Mouse (Mus musculus) urinary bladder, adult 18-20 months (tissue): ENCODE data around the gene Esrra.

Source experiments
- DNase-seq, 2 experiments: peaks; one replicate each; pipeline ENCODE4 v3.0.0; 2022; ENCODE audit warnings: low spot score in 2 of 2, mixed read lengths in 2 of 2

Esrra gene

DNA sequence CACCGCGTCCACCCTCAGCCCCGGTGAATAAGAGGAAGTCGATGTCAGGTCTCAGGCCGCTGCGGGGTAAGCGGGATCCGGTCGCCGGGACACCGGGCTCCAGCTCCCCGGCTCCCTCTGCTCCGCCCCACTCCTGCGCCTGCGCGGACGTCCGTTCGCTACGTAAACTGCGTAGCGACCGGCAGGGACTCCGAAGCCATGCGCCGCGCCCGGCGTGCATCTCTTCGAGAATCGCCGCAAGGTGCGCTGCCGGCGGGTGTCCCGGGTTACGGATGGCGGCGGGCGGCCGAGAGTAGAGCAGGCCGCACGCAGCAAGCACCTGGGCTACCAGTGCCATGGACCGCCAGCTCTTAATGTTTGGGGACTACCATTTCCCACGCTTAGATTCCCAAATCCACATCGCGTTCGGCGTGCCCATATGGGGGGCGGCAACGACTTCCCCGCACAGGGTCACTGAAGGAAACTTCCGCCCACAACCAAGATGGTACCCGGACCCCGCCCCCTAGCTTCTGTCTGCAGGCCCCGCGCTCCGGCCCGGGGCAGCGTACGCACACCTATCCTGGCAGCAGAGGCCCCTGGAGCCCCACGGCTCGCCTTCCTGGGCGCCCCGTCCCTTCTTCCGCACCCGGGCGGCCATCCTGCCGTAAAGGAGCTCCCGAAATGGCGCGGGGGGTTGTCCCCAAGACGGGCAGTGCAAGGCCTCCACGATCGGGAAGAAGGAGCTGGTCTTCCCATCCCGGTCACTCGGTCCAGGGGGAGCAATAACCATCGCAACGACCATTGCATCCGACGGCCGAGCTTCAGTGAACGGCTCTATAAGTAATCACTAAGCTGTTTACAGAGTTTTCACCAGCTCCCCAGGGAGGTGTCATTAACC lies 20.0 kb upstream of the Esrra start, which contains the start of gene Bad:
Bad (plus strand) TSS at position 490 of the 877 bp plus-strand sequence.
- peak; percentile 90 to 97 for DNase-seq

DNA sequence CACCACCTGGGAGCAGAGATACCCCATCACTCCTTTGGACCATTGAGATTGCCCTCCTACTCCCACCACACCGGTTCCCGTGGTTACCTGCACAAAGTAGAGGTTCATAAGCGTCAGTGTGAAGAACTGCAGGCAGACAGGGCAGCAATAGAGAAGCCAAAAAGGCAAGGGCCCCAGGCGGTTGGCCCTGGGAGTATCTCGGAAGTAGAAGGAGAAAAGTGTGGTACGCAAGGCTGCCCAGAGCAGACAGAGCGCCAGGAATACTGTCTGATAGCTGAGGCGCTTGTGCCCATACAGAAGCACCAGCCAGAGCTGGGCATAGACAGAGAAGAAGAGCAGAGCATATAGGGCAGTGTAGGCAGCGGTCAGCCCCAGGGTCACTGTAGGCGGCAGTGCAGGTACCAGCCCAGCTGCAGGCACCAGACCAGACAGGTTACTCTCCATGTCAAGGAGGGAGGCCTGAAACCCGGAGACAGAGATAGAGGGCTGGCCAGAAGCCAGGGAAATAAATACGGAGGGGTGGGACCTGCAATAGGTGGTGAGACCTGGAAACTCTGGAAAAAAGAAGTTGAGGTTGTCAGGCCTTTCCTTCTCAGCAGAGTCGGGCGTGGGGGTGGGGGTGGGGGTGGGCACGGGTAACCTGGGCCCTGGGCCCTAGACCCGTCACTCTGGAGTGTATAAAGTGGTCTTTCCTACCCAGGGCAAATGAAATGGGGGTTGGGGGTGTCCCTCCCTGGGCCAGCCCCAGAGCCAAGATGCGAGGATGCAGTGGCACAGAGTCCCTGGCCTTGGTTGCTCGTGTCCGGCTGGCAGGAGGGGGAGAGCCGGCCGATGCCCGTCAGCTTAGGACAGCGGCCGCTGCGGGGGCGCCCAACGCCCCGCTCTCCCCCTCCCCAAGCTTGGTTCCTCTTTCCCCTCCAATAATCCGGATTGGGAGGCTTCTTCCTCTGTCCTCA lies 19.1 kb upstream of the Esrra start:
- DNase-seq: no peak

DNA sequence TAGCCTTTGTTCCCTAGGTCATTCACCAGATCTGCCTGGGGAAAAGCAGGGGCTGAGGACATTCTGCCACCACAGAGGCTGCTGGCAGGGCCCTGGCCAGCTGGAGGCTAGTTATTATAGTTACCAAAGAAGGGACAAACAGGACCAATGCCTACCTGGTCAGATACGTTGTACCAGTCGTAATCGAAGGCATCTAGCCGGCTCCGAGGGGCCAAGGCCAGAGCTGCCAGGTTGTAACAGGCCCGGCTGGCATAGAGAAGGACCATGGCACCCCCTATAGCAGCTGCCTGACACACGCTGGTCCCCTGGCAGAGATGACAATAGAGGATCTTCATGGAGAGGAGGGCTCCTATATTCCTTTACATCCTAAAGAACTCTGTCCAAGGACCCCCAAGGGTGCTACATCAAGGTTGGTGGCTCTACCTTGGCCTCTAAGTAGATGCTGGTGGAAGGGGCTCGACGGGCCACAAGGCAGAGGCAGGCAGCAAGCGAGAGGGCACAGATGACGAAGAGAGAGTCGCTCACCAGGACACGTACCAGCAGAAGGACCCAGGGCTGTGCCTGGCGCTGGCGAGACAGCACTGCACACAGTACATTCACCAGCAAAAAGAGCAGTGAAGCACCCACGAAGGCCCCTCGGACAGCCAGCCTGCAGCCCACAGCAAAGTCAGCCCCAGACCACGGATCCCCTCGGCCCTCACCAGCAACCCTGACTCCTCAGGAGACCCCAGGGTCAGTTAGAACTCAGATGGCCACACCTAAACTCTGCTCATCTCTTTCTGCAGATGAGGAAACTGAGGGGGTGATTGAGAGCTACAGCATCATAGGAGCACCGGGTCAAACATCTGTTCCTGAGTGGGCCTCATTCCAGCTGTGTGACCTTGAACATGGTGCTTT lies 17.7 kb upstream of the Esrra start:
- no peak for DNase-seq

DNA sequence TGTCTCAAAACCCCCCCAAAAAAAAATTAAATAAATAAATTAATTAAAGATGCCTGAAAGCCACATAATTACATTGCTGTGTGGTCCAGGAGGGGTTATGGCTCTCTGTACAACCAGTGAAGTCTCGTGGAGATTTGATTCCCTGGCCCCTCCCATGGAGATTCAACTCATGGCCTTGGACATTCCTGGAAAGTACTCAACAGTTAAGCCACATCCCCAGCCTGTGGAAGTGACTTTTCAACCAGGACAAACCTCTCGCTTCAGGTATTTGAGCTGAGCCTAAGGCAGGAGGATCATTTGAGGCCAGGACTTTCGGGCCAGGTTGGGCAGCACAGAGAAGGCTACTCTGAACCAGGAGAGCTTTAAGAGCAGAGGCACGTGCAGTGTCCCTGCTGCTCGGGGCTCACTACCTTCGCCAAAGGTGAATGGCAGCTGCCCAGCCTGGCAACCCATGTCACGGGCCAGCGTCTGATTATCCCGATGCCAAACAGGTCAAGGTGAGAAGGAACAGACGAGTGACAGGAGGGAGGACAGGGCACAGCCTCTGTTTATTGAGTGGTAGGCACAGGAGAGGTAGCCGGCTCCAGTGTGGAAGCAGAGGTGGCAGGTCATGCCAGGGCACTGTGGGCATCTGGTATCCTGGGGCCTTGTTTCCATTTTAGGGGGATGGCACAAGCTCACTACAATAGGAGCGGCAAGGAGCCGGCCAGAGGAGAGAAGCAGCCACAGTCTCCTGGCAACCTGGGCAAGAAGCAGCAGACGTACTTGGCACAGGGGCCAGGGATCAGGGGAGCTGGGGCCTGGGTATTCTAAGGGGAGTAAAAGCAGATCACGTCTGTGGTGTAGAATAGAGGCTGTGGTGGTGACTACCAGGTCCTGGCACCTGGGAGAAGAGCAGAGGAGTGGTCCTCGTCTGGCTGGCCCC lies 16.2 kb upstream of the Esrra start:
- DNase-seq: no peak

DNA sequence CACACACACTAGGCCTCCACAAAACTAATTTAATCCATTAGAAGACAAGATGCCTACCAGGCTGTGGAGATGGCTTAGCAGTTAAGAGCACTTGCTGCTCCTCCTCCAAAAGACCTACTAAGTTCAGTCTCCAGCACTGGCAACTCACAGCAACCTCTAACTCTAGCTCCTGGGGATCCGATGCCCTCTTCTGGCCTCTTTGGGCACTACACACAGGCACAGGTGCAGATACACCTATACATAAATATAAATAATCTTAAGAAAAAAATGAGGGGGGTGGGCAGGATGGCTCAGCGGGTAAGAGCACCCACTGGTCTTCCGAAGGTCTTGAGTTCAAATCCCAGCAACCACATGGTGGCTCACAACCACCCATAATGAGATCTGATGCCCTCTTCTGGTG lies 14.7 kb upstream of the Esrra start:
- DNase-seq: no peak

DNA sequence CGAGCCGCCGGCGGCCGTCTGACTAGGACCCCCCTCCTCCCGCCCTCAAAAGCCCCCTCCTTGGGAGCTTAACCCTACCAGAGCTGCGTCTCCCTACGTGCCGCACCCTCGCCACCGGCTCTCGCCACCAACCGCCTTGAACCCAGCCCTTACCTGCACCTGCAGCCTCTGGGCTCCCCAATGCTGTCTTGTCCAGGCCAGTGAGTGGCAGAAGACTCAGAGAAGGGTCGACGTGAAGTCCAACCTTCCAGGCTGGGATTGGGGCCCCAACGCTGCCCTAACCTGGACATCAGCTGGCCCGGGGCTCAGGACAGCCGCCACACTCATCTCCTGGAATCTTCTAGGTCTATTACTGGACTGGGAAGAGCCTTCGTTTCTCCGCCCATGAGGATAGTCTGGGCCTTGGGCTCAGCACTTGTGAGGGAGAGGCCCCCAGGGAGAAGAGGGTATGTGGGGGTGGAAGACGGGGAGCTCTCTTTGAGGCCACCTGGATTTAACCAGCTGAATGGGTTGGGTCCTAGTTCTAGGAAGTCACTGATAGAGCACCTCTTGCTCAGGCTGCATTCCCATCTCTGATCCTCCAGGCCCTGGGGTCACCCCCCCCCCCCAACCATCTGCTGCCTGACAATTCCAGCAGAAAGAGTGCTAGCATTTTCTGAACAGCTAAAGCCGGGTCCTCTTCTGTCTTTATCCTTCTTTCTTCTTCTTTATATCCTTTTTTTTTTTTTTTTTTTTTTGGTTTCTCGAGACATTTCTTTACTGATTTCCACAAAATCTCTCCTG lies 12.8 kb upstream of the Esrra start, which contains the start of gene Kcnk4:
Kcnk4 (minus strand) TSS at position 321 of the 783 bp plus-strand sequence.
- no peak for DNase-seq

DNA sequence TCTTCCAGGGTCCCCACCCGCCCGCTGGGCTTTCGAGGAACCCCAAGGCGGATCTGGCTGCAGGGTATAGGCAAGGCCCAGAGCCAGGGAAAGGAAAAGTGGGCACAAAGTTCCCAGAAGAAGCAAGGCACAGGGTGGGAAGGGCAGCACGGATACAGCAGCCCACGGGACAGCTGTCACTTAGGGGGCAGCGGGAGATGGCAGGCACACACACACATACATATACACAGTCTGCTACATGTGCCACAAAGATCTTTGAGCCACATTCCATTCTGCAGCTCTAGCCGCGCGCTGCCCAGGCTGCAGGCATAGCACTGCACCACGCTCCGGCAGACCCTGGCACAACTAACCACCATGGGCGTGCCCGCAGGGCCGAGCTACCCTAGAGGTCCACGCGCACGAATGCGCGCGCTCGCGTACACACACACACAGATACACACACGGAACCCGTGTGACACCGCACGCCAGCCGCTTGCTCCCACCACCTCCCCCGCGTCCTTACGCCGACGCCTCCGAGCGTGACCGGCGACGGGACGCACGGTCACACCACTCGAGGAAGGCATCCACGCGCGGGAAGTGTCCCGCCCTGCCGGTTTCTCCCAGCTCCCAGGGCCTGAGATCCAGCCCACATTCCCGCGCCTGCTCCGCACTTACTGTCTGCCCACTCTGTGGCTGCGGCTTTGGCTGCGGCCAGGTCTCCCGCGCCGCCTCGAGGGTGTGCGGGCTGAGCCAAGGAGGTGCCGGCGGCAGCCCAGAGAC lies 12.0 kb upstream of the Esrra start:
- peak in 1 of 2 experiments; percentile 44 for DNase-seq

DNA sequence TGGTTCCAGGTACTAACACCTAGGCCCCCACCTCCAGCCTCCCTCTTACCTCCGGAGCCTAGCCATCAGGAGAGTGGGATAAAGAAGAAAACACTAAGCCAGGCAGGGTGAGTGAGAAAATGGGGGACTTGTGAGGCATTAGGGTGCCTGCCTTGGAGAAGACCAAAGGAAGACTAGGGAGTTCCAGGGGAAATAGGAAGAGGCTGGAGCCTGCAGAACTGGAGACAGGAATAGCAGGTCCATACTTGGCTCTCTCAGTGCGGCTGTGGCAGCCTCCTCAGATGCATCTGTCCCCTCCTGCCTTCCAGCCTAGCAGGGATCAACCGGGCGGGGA lies 11.5 kb upstream of the Esrra start:
- no peak for DNase-seq

DNA sequence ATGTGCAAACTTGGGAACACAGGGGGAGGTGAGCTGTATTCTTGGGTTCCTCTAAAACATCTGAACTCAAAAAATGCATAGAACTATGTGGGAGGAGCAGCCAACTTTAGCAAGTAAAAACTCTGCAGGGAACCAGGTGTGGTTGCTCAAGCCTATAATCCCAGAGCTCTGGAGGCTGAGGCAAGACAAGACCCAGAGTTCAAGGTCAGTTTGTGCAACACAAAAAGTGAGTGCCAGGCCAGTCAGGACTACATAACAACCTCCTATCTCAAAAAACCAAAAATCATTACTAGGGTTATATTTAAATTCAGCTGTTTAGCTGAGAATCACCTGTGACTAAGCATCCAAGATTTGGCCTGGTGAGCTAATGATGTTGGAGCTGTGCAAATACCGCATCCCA lies 10.4 kb upstream of the Esrra start:
- no peak for DNase-seq

DNA sequence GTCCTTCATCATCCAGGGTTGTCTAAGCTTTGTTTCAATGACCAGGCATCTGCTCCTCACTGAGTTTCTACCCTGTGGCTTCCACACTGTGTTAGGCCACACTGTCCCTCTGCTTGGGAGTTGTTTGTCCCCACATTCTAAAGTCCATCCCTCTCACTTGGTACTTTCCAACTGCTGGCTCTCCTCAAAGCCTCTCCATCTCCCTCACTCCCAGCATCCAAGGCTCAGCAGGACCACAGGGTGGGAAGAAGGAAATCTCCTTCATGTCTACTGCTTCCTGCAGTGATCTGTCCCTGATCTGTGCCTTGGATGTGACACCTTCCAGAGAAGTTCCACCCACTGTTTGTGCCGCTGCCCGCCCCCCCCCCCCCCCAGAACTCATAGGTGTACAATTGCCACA lies 9.4 kb upstream of the Esrra start:
- DNase-seq: no peak

DNA sequence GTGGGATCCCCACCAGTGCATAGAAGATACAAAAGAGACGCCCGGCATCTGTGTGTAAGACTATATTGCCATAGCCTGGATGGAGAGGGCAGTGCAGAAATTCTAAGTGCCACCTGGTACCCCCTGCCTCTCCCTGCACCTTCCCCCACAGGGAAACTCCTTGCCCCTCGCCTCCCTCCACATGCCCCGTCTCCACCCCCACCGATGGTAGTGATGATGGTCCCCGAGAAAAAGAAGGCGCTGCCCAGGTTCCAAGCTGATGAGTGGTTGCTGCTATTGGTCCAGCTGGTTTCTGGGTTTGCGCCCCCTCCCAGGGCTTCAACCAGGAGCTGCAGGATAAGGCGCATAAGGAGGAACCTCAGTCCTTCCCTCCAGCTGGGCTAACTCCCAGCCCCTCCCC lies 6.5 kb upstream of the Esrra start:
- DNase-seq: no peak

DNA sequence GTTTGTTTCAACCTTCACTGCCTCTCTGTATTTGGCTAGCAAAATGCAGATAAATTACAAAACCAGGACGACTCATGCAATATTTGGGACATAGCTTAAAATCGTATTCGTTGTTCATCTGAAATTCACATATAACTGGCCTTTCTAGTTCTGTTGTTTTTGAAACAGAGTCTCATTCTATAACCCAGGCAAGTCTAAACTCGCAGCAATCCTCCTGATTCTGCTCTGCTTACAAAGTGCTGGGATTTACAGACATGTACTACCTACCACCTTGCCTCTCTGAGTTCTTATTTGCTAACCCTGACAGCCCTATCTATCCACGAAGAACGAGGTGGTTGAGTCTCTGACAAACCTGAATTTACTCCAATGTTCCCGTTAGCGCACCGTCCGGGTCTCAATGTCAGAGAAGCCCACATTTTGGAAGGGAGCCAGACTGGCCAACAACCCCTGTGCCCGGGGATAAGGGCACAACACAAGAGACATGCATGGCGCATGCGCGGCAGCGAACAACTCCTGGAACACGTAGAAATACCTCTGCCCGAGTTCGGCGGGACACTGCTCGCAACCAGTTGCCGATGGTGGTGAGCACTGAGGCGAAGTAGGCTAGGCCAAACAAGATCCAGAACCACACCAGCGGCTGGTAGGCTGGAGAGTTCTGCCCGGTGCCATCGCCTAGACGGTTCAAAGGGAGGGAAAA lies 5.1 kb upstream of the Esrra start:
- peak; percentile 68 to 78 for DNase-seq

DNA sequence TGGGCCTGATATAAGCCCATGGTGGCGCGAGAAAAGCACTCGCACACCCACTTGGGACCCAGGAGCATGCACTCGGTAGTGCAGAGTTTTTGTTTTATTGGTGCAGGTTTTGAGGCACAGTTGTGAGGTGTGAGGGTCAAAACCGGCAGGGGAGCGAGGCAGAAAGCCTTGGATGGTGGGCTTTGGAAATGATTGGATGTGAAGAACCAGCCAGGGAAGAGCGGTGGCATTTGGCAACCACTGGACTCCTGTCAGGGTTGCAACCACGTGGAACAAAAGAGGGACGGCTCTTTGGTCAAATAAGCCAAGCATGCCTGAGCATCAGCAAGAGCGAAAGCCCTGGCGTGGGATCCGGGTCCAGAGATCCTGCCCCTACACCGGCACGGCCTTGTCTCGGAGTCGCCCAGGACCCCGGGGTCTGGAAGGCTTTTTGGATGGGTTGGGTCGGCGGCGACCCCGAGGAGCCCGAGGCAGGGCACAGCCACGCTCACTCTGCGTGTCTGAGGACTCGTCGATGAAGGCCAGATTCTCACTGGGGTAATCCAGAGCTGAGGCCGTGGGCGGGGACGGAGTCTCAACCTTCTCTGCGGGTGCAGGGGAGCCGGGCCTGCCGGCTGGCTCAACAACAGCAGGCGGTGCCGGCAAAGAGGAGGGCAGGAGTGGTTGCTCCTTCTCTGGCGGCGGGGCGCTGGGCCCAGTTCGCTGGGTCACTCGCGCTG lies 4.2 kb upstream of the Esrra start:
- no peak for DNase-seq

DNA sequence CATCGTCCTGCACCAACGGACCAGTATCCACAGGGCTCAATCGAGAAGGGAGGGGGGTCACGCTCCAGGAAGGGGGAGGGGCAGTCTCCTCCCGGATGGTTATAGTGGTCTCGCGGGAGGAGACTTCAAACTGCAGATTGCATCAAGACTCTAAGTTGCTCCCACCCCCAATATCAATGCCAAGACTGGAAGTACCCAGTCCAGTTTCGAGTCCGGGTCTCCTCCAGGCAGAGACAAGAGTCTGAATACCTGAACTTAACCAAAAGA lies 3.6 kb upstream of the Esrra start, which contains the start of gene Catsperz:
Catsperz (minus strand) TSS at position 74 of the 267 bp plus-strand sequence.
- no peak for DNase-seq

DNA sequence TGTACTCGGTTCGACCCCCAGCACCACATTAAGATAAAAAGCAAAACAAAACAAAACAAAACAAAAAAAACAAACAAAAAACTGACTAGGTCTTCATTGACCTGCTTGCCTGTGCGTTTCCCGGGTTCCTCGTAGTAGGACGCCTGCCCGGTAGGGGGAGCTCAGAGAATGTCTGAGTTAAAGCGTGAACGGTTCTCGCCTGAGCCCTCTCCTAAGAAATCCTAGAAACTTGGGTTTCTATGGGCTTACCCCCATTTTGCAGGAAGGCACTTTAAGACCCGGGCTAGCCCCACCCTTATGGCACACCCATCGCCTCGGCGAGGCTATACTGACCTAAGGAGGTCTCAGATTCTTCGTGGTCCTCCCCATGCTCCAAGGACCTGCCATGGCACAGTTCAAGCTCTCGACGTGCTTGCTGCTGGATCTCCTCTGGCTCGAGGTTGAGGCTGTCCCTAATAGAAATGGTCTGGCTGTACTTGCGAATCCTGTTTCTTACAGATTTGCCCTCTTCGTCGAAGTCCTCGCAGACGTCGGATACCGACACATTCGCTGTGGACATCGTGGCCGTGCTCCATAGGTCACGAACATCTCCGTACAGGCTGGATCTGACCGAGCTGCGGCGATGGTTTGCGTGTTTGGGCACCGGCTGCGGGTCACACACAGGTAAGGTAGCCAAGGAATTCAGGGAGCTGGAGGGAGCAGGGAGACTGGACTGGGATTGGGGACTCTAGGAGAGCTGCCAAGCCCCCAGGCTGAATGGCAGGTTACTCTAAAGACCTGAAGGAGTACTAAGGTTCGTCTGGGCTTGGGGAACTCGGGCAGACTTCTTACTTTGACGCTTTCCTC lies 3.1 kb upstream of the Esrra start:
- DNase-seq: peak; percentile 73 to 87

DNA sequence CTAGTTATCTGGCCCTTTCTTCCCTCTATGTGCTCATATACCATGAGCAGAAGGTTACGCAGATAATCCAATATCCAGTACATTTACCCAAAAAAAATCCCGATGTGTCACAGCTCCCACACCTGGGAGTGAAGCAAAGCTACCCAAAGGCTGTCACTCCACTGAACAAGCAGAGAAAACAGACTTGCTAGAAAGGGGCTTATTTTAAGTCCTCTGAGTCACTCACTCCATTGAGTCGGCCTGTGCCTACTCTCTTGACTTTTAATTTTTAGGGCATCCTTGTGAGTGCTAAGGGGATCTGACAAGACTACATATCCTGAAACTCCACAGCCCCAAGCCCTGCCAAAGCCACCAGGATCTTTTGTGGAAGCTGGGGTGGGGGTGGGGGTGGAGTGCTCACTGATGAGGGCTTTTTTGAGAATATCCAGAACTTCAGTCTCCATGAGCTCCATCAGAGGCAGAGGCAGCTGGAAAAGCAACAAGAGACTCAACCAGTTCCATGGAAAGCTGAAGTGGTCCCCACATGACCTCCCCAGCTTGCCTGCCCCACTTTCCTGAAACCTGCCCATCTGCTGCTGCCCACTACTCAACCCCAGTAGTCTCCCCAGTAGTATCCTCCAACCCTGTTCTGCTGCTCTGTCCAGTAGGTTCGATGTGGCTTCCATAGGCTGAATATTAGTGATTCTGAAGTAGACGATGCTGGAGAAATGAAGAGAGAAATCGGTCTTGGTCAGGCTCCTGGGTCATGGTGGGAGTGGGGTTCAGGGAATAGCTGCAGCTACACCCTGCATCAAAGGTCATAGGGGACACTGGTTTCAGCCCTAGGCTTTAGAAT lies 1.5 kb upstream of the Esrra start:
- no peak for DNase-seq
